Comparison of ENCODE assay signal across 11 mouse cellular contexts in genomic region chr9:13302183-13302825, GRCm38 (mm10). TPM values are rescaled to one million over a fixed set of nuclear protein-coding genes. Genes with fewer than 3 reads are reported as not detected.
DNase-seq lines count a peak whose midpoint lies in the region; ATAC-seq and TF ChIP-seq lines count a peak whose summit lies in the region.
"Had no signal": no experiment of that assay in that cellular context is flagged by ENCODE, and none has a peak within 500 bp of the region (broad histone marks: within the 10 kb centered on the region; RNA-seq: fewer than 3 reads in every experiment).

No protein-coding gene starts in this region.

- intact Hi-C loops in heart, postnatal 10 days (cut with DNase I), result no loop called here

- no peaks in the 10 kb centered on the region for H3K9me3 ChIP-seq in heart, embryonic 11.5 days (replicated peaks; ENCODE audit: control insufficient read depth, low read length)
- H3K9me3 ChIP-seq in liver, postnatal 0 days (ENCODE audit: low read length), result no peaks in the 10 kb centered on the region
- no peaks in the 10 kb centered on the region for H3K9me3 ChIP-seq in hindbrain, embryonic 15.5 days
- no peaks in the 10 kb centered on the region for H3K9me3 ChIP-seq in neural tube, embryonic 14.5 days (ENCODE audit: control insufficient read depth, low read length)

- ATAC-seq in heart, embryonic 11.5 days (replicated peaks; ENCODE audit: insufficient number of reproducible peaks, low FRiP score, low TSS enrichment), result no peak
- no peak for ATAC-seq in liver, postnatal 0 days
- no peak for ATAC-seq in hindbrain, embryonic 15.5 days (ENCODE audit: low FRiP score, low read depth)
- no peak for ATAC-seq in neural tube, embryonic 14.5 days (ENCODE audit: low read depth)

- no peak for TF ChIP-seq EP300 in liver, postnatal 0 days (IDR thresholded peaks at IDR 0.05; ENCODE audit: low read depth)

- DNase-seq in heart, postnatal 10 days, result no peak
- DNase-seq in liver, postnatal 0 days, result no peak
- DNase-seq in liver, result no peak
- DNase-seq in layer of hippocampus, postnatal 25 days (ENCODE audit: extremely low spot score in 1 of 2, low spot score in 1 of 2), result no peak
- DNase-seq in spleen, adult 12 weeks (ENCODE audit: low spot score), result no peak
- DNase-seq: layer of hippocampus, postnatal 36 days; right cerebral cortex, adult 18-20 months had no signal

- H3K4me2 ChIP-seq in heart, embryonic 11.5 days, result 0 out of 2 replicates have a peak overlapping the region, but pooled peaks have one; percentile 14
- no peak overlapping the region for H3K4me2 ChIP-seq in liver, postnatal 0 days (ENCODE audit: low read depth, low read length)
- H3K4me2 ChIP-seq in hindbrain, embryonic 15.5 days, result peak overlapping the region; percentile 99
- H3K4me2 ChIP-seq in neural tube, embryonic 14.5 days (ENCODE audit: low read depth, low read length), result peak overlapping the region; percentile 93; the same call in 1 of the 2 replicates

- no peak for TF ChIP-seq CTCF in liver, postnatal 0 days (IDR thresholded peaks at IDR 0.05; ENCODE audit: low read depth)

- H3K27ac ChIP-seq in heart, embryonic 11.5 days (ENCODE audit: low read depth, low read length), result no peak overlapping the region
- H3K27ac ChIP-seq in liver, postnatal 0 days (ENCODE audit: low read depth), result 0 out of 2 replicates have a peak overlapping the region, but pooled peaks have one; percentile 1
- no peak overlapping the region for H3K27ac ChIP-seq in hindbrain, embryonic 15.5 days (replicated peaks)
- no peak overlapping the region for H3K27ac ChIP-seq in neural tube, embryonic 14.5 days (ENCODE audit: low read depth, low read length)
- H3K27ac ChIP-seq: liver, embryonic 14.5 days had no signal

- H3K27me3 ChIP-seq in heart, embryonic 11.5 days (ENCODE audit: control insufficient read depth, insufficient read depth, low read length), result no peaks in the 10 kb centered on the region
- H3K27me3 ChIP-seq in liver, postnatal 0 days (ENCODE audit: insufficient read depth, low read length), result no peaks in the 10 kb centered on the region
- no peaks in the 10 kb centered on the region for H3K27me3 ChIP-seq in hindbrain, embryonic 15.5 days
- no peaks in the 10 kb centered on the region for H3K27me3 ChIP-seq in neural tube, embryonic 14.5 days (ENCODE audit: control insufficient read depth, insufficient read depth, low read length)

- H3K4me3 ChIP-seq in heart, embryonic 11.5 days (ENCODE audit: low read depth, low read length), result no peak overlapping the region
- no peak overlapping the region for H3K4me3 ChIP-seq in liver, postnatal 0 days (ENCODE audit: low read depth, low read length)
- no peak overlapping the region for H3K4me3 ChIP-seq in hindbrain, embryonic 15.5 days
- no peak overlapping the region for H3K4me3 ChIP-seq in neural tube, embryonic 14.5 days (ENCODE audit: low read depth, low read length)

- H3K4me1 ChIP-seq in heart, embryonic 11.5 days (ENCODE audit: control insufficient read depth, insufficient read depth, low read length), result peaks cover 71% of the 10 kb centered on the region
- H3K4me1 ChIP-seq in liver, postnatal 0 days (ENCODE audit: insufficient read depth), result peaks cover 26% of the 10 kb centered on the region
- H3K4me1 ChIP-seq in hindbrain, embryonic 15.5 days (replicated peaks), result peaks cover 79% of the 10 kb centered on the region
- peaks cover 49% of the 10 kb centered on the region for H3K4me1 ChIP-seq in neural tube, embryonic 14.5 days (ENCODE audit: control insufficient read depth, insufficient read depth, low read length)

- no peaks in the 10 kb centered on the region for H3K36me3 ChIP-seq in heart, embryonic 11.5 days (ENCODE audit: control insufficient read depth, insufficient read depth, low read length)
- no peaks in the 10 kb centered on the region for H3K36me3 ChIP-seq in liver, postnatal 0 days (replicated peaks; ENCODE audit: insufficient read depth, low read length)
- H3K36me3 ChIP-seq in hindbrain, embryonic 15.5 days, result no peaks in the 10 kb centered on the region
- no peaks in the 10 kb centered on the region for H3K36me3 ChIP-seq in neural tube, embryonic 14.5 days (ENCODE audit: control insufficient read depth, insufficient read depth, low read length)

- WGBS in heart, embryonic 11.5 days (ENCODE audit: insufficient replicate concordance), result 55% methylated on average over 6 of the region's 6 CpGs
- WGBS in liver, postnatal 0 days (ENCODE audit: insufficient replicate concordance), result 54% methylated on average over 6 of the region's 6 CpGs
- 34% methylated on average over 6 of the region's 6 CpGs for WGBS in hindbrain, embryonic 15.5 days
- 28% methylated on average over 6 of the region's 6 CpGs for WGBS in neural tube, embryonic 14.5 days

- no peak overlapping the region for H3K9ac ChIP-seq in heart, embryonic 11.5 days (ENCODE audit: low read depth, low read length)
- H3K9ac ChIP-seq in liver, postnatal 0 days (replicated peaks), result no peak overlapping the region
- peak overlapping the region; percentile 18; the same call in 1 of the 2 replicates for H3K9ac ChIP-seq in hindbrain, embryonic 15.5 days
- H3K9ac ChIP-seq in neural tube, embryonic 14.5 days (replicated peaks; ENCODE audit: low read depth, low read length), result no peak overlapping the region
- H3K9ac ChIP-seq: liver, embryonic 14.5 days had no signal

RNA-seq across cellular contexts. Expression of gene Maml2, which starts 4.5 kb away (rescaled TPM):
- polyA plus RNA-seq in heart, embryonic 11.5 days (2014; fragmentation: Nextera tagmentation; extraction: Ambion mirVana), result 9.1 and 9.2 TPM in 2 replicates
- 1 to 10 TPM; 9.1 to 10.0 TPM for total RNA-seq in heart, postnatal 10 days (2021)
- 1.3 and 1.6 TPM in 2 replicates for polyA plus RNA-seq in liver, postnatal 0 days (2015; fragmentation: Nextera tagmentation; extraction: Ambion mirVana)
- 11.2 and 12.3 TPM in 2 replicates for polyA plus RNA-seq in hindbrain, embryonic 15.5 days (2015; fragmentation: Nextera tagmentation; extraction: Ambion mirVana)
- polyA plus RNA-seq in neural tube, embryonic 14.5 days (2014; fragmentation: Nextera tagmentation; extraction: Ambion mirVana), result 12.7 and 13.2 TPM in 2 replicates
- 10 to 100 TPM; 20.5 to 22.8 TPM for total RNA-seq in layer of hippocampus, postnatal 25 days (2021)

RNA-seq across cellular contexts. Expression of gene Ccdc82, which starts 55.5 kb away (rescaled TPM):
- 7.8 and 8.0 TPM in 2 replicates for polyA plus RNA-seq in heart, embryonic 11.5 days (2014; fragmentation: Nextera tagmentation; extraction: Ambion mirVana)
- total RNA-seq in heart, postnatal 10 days (2021), result 10 to 100 TPM in 1 of 2 experiments, 1 to 10 TPM in 1; 9.9 to 10.1 TPM
- 3.8 and 4.7 TPM in 2 replicates for polyA plus RNA-seq in liver, postnatal 0 days (2015; fragmentation: Nextera tagmentation; extraction: Ambion mirVana)
- polyA plus RNA-seq in hindbrain, embryonic 15.5 days (2015; fragmentation: Nextera tagmentation; extraction: Ambion mirVana), result 13.1 and 13.6 TPM in 2 replicates
- 20.8 and 21.9 TPM in 2 replicates for polyA plus RNA-seq in neural tube, embryonic 14.5 days (2014; fragmentation: Nextera tagmentation; extraction: Ambion mirVana)
- 10 to 100 TPM; 11.0 to 12.2 TPM for total RNA-seq in layer of hippocampus, postnatal 25 days (2021)

RNA-seq across cellular contexts. Expression of gene Jrkl, which starts 56.7 kb away (rescaled TPM):
- 6.7 and 7.1 TPM in 2 replicates for polyA plus RNA-seq in heart, embryonic 11.5 days (2014; fragmentation: Nextera tagmentation; extraction: Ambion mirVana)
- total RNA-seq in heart, postnatal 10 days (2021), result 1 to 10 TPM; 7.7 to 8.9 TPM
- 1.9 and 2.1 TPM in 2 replicates for polyA plus RNA-seq in liver, postnatal 0 days (2015; fragmentation: Nextera tagmentation; extraction: Ambion mirVana)
- polyA plus RNA-seq in hindbrain, embryonic 15.5 days (2015; fragmentation: Nextera tagmentation; extraction: Ambion mirVana), result 10.4 TPM in 2 replicates
- 9.1 and 11.7 TPM in 2 replicates for polyA plus RNA-seq in neural tube, embryonic 14.5 days (2014; fragmentation: Nextera tagmentation; extraction: Ambion mirVana)
- total RNA-seq in layer of hippocampus, postnatal 25 days (2021), result 1 to 10 TPM; 8.5 to 9.3 TPM
